Comparison of ENCODE assay signal across 22 mouse cellular contexts in the genomic region with DNA sequence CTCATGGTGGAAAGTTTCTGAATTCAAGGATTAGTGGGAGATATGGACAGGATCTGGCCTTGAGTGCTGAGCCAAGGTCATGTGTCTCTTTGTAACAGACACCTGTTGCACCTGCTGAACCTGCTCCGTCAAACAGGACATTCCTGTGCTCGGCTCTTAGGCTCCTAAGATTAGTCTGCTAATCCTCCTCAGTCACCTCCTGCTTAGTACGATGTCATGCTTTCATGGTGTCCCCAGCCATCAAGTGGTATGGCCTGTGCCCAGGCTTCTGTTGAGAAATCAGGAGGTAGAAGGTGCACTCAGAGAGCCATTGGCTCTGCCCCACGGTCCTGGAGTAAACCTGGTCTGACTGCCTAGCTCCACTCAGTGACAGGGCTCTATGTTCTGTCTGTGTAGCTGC. TPM values are rescaled to one million over a fixed set of nuclear protein-coding genes. Genes with fewer than 3 reads are reported as not detected.
DNase-seq lines count a peak whose midpoint lies in the region; ATAC-seq and TF ChIP-seq lines count a peak whose summit lies in the region.
"Had no signal": no experiment of that assay in that cellular context is flagged by ENCODE, and none has a peak within 500 bp of the region (broad histone marks: within the 10 kb centered on the region; RNA-seq: fewer than 3 reads in every experiment).

No protein-coding gene starts in this region.

- no peaks in the 10 kb centered on the region for H3K9me3 ChIP-seq in midbrain, embryonic 11.5 days (ENCODE audit: control insufficient read depth, low read length)
- no peaks in the 10 kb centered on the region for H3K9me3 ChIP-seq in midbrain, postnatal 0 days (ENCODE audit: low read length)
- no peaks in the 10 kb centered on the region for H3K9me3 ChIP-seq in stomach, postnatal 0 days (ENCODE audit: control insufficient read depth, low read length)
- no peaks in the 10 kb centered on the region for H3K9me3 ChIP-seq in liver, embryonic 12.5 days (replicated peaks)
- H3K9me3 ChIP-seq: G1E had no signal

- peak; percentile 76 for DNase-seq in midbrain, embryonic 11.5 days (ENCODE audit: low spot score, missing footprints)
- no peak for DNase-seq in midbrain, postnatal 0 days (ENCODE audit: low spot score)
- DNase-seq in fat pad, adult 2 months (ENCODE audit: extremely low read depth, low read depth, low spot score) = peak; percentile 93
- peak; percentile 89 for DNase-seq in gonadal fat pad, adult 2 months (ENCODE audit: low read depth)
- no peak for DNase-seq in stomach, postnatal 0 days (ENCODE audit: low spot score)
- no peak for DNase-seq in gastrocnemius, postnatal 14 days
- DNase-seq in liver = no peak
- DNase-seq: adrenal gland, adult 2 months; adrenal gland, adult 8-10 months; adrenal gland, postnatal 10 days; adrenal gland, postnatal 14 days; adrenal gland, postnatal 25 days; adrenal gland, postnatal 36 days; B cell, adult 2 months; cerebellum, adult 11 months; cerebellum, adult 11-12 months had no signal

- H3K4me1 ChIP-seq in midbrain, embryonic 11.5 days (ENCODE audit: control insufficient read depth, insufficient read depth, low read length) = no peaks in the 10 kb centered on the region
- H3K4me1 ChIP-seq in midbrain, postnatal 0 days (ENCODE audit: insufficient read depth, low read length) = no peaks in the 10 kb centered on the region
- H3K4me1 ChIP-seq in stomach, postnatal 0 days (replicated peaks; ENCODE audit: control insufficient read depth, insufficient read depth) = no peaks in the 10 kb centered on the region
- H3K4me1 ChIP-seq in liver, embryonic 12.5 days = peaks cover 33% of the 10 kb centered on the region

- intact Hi-C loops in gastrocnemius, postnatal 14 days (cut with DNase I; ENCODE audit: low total_unique reads) = no loop called here

- TF ChIP-seq EP300 in stomach, postnatal 0 days (optimal IDR thresholded peaks at IDR 0.05) = peak; percentile 66

- no peaks in the 10 kb centered on the region for H3K36me3 ChIP-seq in midbrain, embryonic 11.5 days (ENCODE audit: control insufficient read depth, insufficient read depth, low read length)
- no peaks in the 10 kb centered on the region for H3K36me3 ChIP-seq in midbrain, postnatal 0 days (ENCODE audit: insufficient read depth, low read length)
- H3K36me3 ChIP-seq in stomach, postnatal 0 days (ENCODE audit: control insufficient read depth, insufficient read depth, low read length) = no peaks in the 10 kb centered on the region
- no peaks in the 10 kb centered on the region for H3K36me3 ChIP-seq in liver, embryonic 12.5 days
- H3K36me3 ChIP-seq: G1E had no signal

- no peaks in the 10 kb centered on the region for H3K27me3 ChIP-seq in midbrain, embryonic 11.5 days (ENCODE audit: control insufficient read depth, insufficient read depth, low read length)
- no peaks in the 10 kb centered on the region for H3K27me3 ChIP-seq in midbrain, postnatal 0 days (ENCODE audit: insufficient read depth, low read length)
- no peaks in the 10 kb centered on the region for H3K27me3 ChIP-seq in stomach, postnatal 0 days (ENCODE audit: control insufficient read depth, insufficient read depth, low read length)
- H3K27me3 ChIP-seq in liver, embryonic 12.5 days (replicated peaks) = peaks cover 51% of the 10 kb centered on the region

- TF ChIP-seq CTCF in midbrain, postnatal 0 days (IDR thresholded peaks at IDR 0.05) = no peak
- no peak for TF ChIP-seq CTCF in stomach, postnatal 0 days (IDR thresholded peaks at IDR 0.05; ENCODE audit: low read depth)

- H3K4me2 ChIP-seq in midbrain, embryonic 11.5 days = no peak overlapping the region
- H3K4me2 ChIP-seq in midbrain, postnatal 0 days (ENCODE audit: low read depth, low read length, poor library complexity, severe bottlenecking) = no peak overlapping the region
- H3K4me2 ChIP-seq in stomach, postnatal 0 days (replicated peaks; ENCODE audit: low read depth) = no peak overlapping the region
- no peak overlapping the region for H3K4me2 ChIP-seq in liver, embryonic 12.5 days

- no peak overlapping the region for H3K4me3 ChIP-seq in midbrain, embryonic 11.5 days (ENCODE audit: low read depth, low read length)
- H3K4me3 ChIP-seq in midbrain, postnatal 0 days (ENCODE audit: low read depth, low read length) = no peak overlapping the region
- no peak overlapping the region for H3K4me3 ChIP-seq in stomach, postnatal 0 days (ENCODE audit: low read depth, low read length)
- no peak overlapping the region for H3K4me3 ChIP-seq in liver, embryonic 12.5 days

- H3K27ac ChIP-seq in midbrain, embryonic 11.5 days (ENCODE audit: low read depth, low read length) = no peak overlapping the region
- no peak overlapping the region for H3K27ac ChIP-seq in midbrain, postnatal 0 days (ENCODE audit: low read depth, low read length)
- no peak overlapping the region; the same call in 1 of the 2 replicates for H3K27ac ChIP-seq in stomach, postnatal 0 days (replicated peaks)
- H3K27ac ChIP-seq in liver, embryonic 12.5 days = no peak overlapping the region

- 80% methylated on average over 4 of the region's 4 CpGs for WGBS in midbrain, embryonic 11.5 days
- WGBS in midbrain, postnatal 0 days = 83% methylated on average over 4 of the region's 4 CpGs
- WGBS in stomach, postnatal 0 days = 64% methylated on average over 4 of the region's 4 CpGs
- 63% methylated on average over 4 of the region's 4 CpGs for WGBS in liver, embryonic 12.5 days (ENCODE audit: insufficient replicate concordance)

- no peak for ATAC-seq in midbrain, embryonic 11.5 days (ENCODE audit: low FRiP score)
- no peak for ATAC-seq in midbrain, postnatal 0 days (ENCODE audit: low FRiP score)
- peak; percentile 33; the same call in 1 of the 2 replicates for ATAC-seq in stomach, postnatal 0 days (ENCODE audit: low FRiP score, low TSS enrichment)
- ATAC-seq in liver, embryonic 12.5 days = no peak
- ATAC-seq: activated CD4-positive, CD25-positive, alpha-beta regulatory T cell, adult 4 months; CD4-positive, CD25-positive, alpha-beta regulatory T cell, adult 4 months; Patski had no signal

- H3K9ac ChIP-seq in midbrain, embryonic 11.5 days (ENCODE audit: low read length) = no peak overlapping the region
- H3K9ac ChIP-seq in midbrain, postnatal 0 days (replicated peaks; ENCODE audit: low read length, poor library complexity, severe bottlenecking) = no peak overlapping the region
- no peak overlapping the region for H3K9ac ChIP-seq in stomach, postnatal 0 days (ENCODE audit: low read length)
- H3K9ac ChIP-seq in liver, embryonic 12.5 days = no peak overlapping the region

RNA-seq across cellular contexts. Expression of a gene that starts 15.1 kb away (rescaled TPM):
- 0.58 and 0.77 TPM in 2 replicates for polyA plus RNA-seq in midbrain, embryonic 11.5 days (2014; fragmentation: Nextera tagmentation; extraction: Ambion mirVana)
- total RNA-seq in midbrain, postnatal 0 days (2014; rRNA removed) = 0.93 and 4.4 TPM in 2 replicates
- polyA plus RNA-seq in midbrain, postnatal 0 days (2015; fragmentation: Nextera tagmentation; extraction: Ambion mirVana) = 1.5 and 1.9 TPM in 2 replicates
- 15.0 and 21.0 TPM in 2 replicates for polyA plus RNA-seq in gonadal fat pad, adult 2 months (2012; rRNA removed)
- 17.4 and 20.2 TPM in 2 replicates for polyA plus RNA-seq in stomach, postnatal 0 days (2015; fragmentation: Nextera tagmentation; extraction: Ambion mirVana)
- total RNA-seq in gastrocnemius, postnatal 14 days (2021) = 100 to 1,000 TPM; 113 to 172 TPM
- polyA plus RNA-seq in liver, embryonic 12.5 days (2016; fragmentation: Nextera tagmentation; extraction: Ambion mirVana) = 1.1 and 1.2 TPM in 2 replicates
- total RNA-seq: MEL had no signal
- polyA plus RNA-seq: G1E had no signal

RNA-seq across cellular contexts. Expression of a gene that starts 17.6 kb away (rescaled TPM):
- polyA plus RNA-seq in midbrain, embryonic 11.5 days (2014; fragmentation: Nextera tagmentation; extraction: Ambion mirVana) = 13.9 and 14.1 TPM in 2 replicates
- total RNA-seq in midbrain, postnatal 0 days (2014; rRNA removed) = 27.2 and 29.6 TPM in 2 replicates
- polyA plus RNA-seq in midbrain, postnatal 0 days (2015; fragmentation: Nextera tagmentation; extraction: Ambion mirVana) = 20.6 and 21.0 TPM in 2 replicates
- polyA plus RNA-seq in gonadal fat pad, adult 2 months (2012; rRNA removed) = 3.8 and 4.5 TPM in 2 replicates
- polyA plus RNA-seq in stomach, postnatal 0 days (2015; fragmentation: Nextera tagmentation; extraction: Ambion mirVana) = 18.8 and 20.1 TPM in 2 replicates
- total RNA-seq in gastrocnemius, postnatal 14 days (2021) = 1 to 10 TPM; 3.1 to 3.6 TPM
- polyA plus RNA-seq in liver, embryonic 12.5 days (2016; fragmentation: Nextera tagmentation; extraction: Ambion mirVana) = 24.2 and 26.2 TPM in 2 replicates

RNA-seq across cellular contexts. Expression of a gene that starts 36.8 kb away (rescaled TPM):
- polyA plus RNA-seq in midbrain, embryonic 11.5 days (2014; fragmentation: Nextera tagmentation; extraction: Ambion mirVana) = 0.59 and 0.81 TPM in 2 replicates
- 9.6 and 9.7 TPM in 2 replicates for total RNA-seq in midbrain, postnatal 0 days (2014; rRNA removed)
- 1.1 and 1.5 TPM in 2 replicates for polyA plus RNA-seq in midbrain, postnatal 0 days (2015; fragmentation: Nextera tagmentation; extraction: Ambion mirVana)
- 0.80 and 1.2 TPM in 2 replicates for polyA plus RNA-seq in gonadal fat pad, adult 2 months (2012; rRNA removed)
- 0.18 and 0.27 TPM in 2 replicates for polyA plus RNA-seq in stomach, postnatal 0 days (2015; fragmentation: Nextera tagmentation; extraction: Ambion mirVana)
- total RNA-seq in gastrocnemius, postnatal 14 days (2021) = under 1 TPM; 0.62 to 0.70 TPM
- 0.18 and 0.24 TPM in 2 replicates for polyA plus RNA-seq in liver, embryonic 12.5 days (2016; fragmentation: Nextera tagmentation; extraction: Ambion mirVana)

RNA-seq across cellular contexts. Expression of a gene that starts 54.8 kb away (rescaled TPM):
- polyA plus RNA-seq in midbrain, embryonic 11.5 days (2014; fragmentation: Nextera tagmentation; extraction: Ambion mirVana) = 107 and 114 TPM in 2 replicates
- total RNA-seq in midbrain, postnatal 0 days (2014; rRNA removed) = 140 and 153 TPM in 2 replicates
- 209 and 245 TPM in 2 replicates for polyA plus RNA-seq in midbrain, postnatal 0 days (2015; fragmentation: Nextera tagmentation; extraction: Ambion mirVana)
- 46.4 and 50.1 TPM in 2 replicates for polyA plus RNA-seq in gonadal fat pad, adult 2 months (2012; rRNA removed)
- polyA plus RNA-seq in stomach, postnatal 0 days (2015; fragmentation: Nextera tagmentation; extraction: Ambion mirVana) = 68.8 and 84.8 TPM in 2 replicates
- total RNA-seq in gastrocnemius, postnatal 14 days (2021) = 10 to 100 TPM; 45.6 to 45.9 TPM
- polyA plus RNA-seq in liver, embryonic 12.5 days (2016; fragmentation: Nextera tagmentation; extraction: Ambion mirVana) = 69.1 and 72.6 TPM in 2 replicates

Comparison
In these comparisons a context has a peak if more than half of its experiments do, and no peak if none do; other contexts are left out.
1. DNase-seq: peak in midbrain, embryonic 11.5 days (single experiment), fat pad, adult 2 months (single experiment) and gonadal fat pad, adult 2 months (single experiment); none in midbrain, postnatal 0 days (single experiment), stomach, postnatal 0 days (single experiment), gastrocnemius, postnatal 14 days (single experiment) and liver (single experiment).